Mouse (Mus musculus) C2C12 (cell line): Measurements from ENCODE around the gene Mfap1b.

Experiments used
- CEBPB ChIP-seq: IDR thresholded peaks from one replicate; pipeline ENCODE4 v1.6.1; 2011; ENCODE audit warnings: low read depth, mild to moderate bottlenecking, control low read depth, moderate library complexity
- CTCF ChIP-seq: IDR thresholded peaks from one replicate; pipeline ENCODE4 v1.5.1; 2011; ENCODE audit not compliant: control insufficient read depth, insufficient read depth, insufficient read length
- MAX ChIP-seq: IDR thresholded peaks from one replicate; pipeline ENCODE4 v1.6.1; 2011; ENCODE audit warnings: mild to moderate bottlenecking, control low read depth
- MYOG ChIP-seq: IDR thresholded peaks from one replicate; pipeline ENCODE4 v1.6.1; 2011; ENCODE audit not compliant: control insufficient read depth, insufficient read length; ENCODE audit errors: extremely low read depth
- USF1 ChIP-seq: IDR thresholded peaks from one replicate; pipeline ENCODE4 v1.6.1; 2011; ENCODE audit warnings: low read depth, mild to moderate bottlenecking, control low read depth, moderate library complexity

DNA sequence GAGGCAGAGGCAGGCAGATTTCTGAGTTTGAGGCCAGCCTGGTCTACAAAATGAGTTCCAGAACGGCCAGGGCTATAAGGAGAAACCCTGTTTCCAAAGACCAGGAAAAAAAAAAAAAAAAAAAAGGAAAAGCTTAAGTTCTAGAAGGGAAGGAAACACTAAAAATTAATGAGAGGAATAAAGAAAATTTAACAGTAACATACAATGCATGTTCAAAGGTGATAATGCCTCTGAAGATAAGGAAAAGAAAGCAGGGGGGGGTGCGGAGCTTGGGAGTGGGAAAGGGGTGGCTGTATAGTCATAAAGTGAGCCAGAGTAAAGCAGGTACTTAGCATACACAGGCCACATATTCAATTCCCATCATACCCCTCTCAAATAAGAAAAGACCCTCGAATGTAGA lies 28.8 kb downstream of the Mfap1b start:
- TF ChIP-seq CTCF (no peak), MYOG (no peak), MAX (no peak), USF1 (no peak), CEBPB (no peak)
